Comparison of ENCODE assay signal across 8 mouse cellular contexts in the genomic region with DNA sequence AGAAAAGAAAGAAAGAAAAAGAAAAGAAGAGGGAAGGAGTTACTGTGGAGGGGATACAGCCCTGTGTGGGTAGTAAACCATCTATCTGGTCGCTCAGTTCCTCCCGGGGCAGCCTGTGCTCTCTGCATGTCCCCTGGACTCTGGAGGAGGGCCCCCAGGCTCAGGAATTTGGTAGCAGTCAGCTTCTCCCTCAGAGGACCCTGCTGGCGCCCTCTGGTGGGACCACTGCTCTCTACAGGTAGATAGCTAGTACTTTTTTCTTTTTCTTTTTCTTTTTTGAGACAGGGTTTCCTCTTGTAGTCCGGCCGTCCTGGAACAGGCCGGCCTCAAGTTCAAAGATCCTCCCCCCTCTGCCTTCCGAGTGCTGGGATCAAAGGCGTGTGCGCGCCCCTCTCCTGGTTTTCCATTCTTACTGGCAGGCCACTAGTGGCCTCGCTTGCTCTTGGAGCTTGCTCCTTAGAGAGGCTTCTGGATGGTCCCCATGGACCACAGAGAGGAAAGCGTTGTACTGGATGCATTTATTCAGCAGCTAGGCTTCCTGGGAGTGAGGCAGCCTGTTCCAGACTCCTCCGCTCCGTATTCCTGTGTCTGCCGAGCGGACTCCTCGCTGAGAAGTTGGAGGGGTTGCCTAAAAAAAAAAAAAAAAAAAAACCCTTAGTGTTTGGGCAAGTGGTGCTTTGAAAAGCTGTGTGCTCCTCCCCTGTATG. TPM values are rescaled to one million over a fixed set of nuclear protein-coding genes. Genes with fewer than 3 reads are reported as not detected.
A peak's percentile ranks its signal among the peaks of the same experiment; 100 is the strongest.
DNase-seq lines count a peak whose midpoint lies in the region; ATAC-seq and TF ChIP-seq lines count a peak whose summit lies in the region.

No protein-coding gene starts in this region.

- no peak for TF ChIP-seq POLR2A in heart, adult 2 months (IDR thresholded peaks at IDR 0.05; ENCODE audit: insufficient read depth, low read depth, low read length)

- peak; percentile 61 for ATAC-seq in granulocyte monocyte progenitor cell, adult 5-6 weeks (replicated peaks; ENCODE audit: poor library complexity, severe bottlenecking)
- ATAC-seq in erythroblast, adult 5-6 weeks (replicated peaks; ENCODE audit: low FRiP score, poor library complexity, severe bottlenecking), result no peak

- H3K79me2 ChIP-seq in heart, adult 2 months (replicated peaks; ENCODE audit: control insufficient read depth, insufficient read depth, low read length), result no peaks in the 10 kb centered on the region

- no peak for TF ChIP-seq EP300 in heart, adult 2 months (IDR thresholded peaks at IDR 0.05; ENCODE audit: insufficient read depth, low read depth, low read length)

- no peaks in the 10 kb centered on the region for H3K27me3 ChIP-seq in heart, adult 2 months (ENCODE audit: control insufficient read depth, insufficient read depth, low read length)

- no peaks in the 10 kb centered on the region for H3K4me1 ChIP-seq in heart, adult 2 months (ENCODE audit: control insufficient read depth, insufficient read depth, low read length)

- peak; percentile 23 to 42 for DNase-seq in heart, adult 2 months
- DNase-seq in heart, adult 8-10 months (ENCODE audit: low spot score), result no peak
- peak; percentile 48 for DNase-seq in urinary bladder, postnatal 14 days (ENCODE audit: low spot score)
- DNase-seq in urinary bladder, postnatal 25 days (ENCODE audit: low spot score), result no peak
- peak; percentile 69 to 75 for DNase-seq in lung, postnatal 4 days
- DNase-seq in urinary bladder, postnatal 10 days (ENCODE audit: low spot score), result no peak

- no peak overlapping the region for H3K4me3 ChIP-seq in heart, adult 2 months

- no peak overlapping the region for H3K9ac ChIP-seq in heart, adult 2 months (ENCODE audit: low read depth, low read length)

- no peak overlapping the region for H3K27ac ChIP-seq in heart, adult 2 months

- intact Hi-C loops in heart, adult 2 months (cut with DNase I), result no loop called here

- H3K36me3 ChIP-seq in heart, adult 2 months (ENCODE audit: control insufficient read depth, insufficient read depth, low read length), result no peaks in the 10 kb centered on the region

- peak; percentile 70 for TF ChIP-seq CTCF in heart, adult 2 months (IDR thresholded peaks at IDR 0.05)

- WGBS in heart, adult 2 months, result 52% methylated on average over 17 of the region's 17 CpGs

RNA-seq across cellular contexts. Expression of a gene that starts 1.1 kb away (rescaled TPM):
- 1 to 10 TPM; 5.4 to 5.5 TPM for total RNA-seq in heart, adult 2 months (2021)
- polyA plus RNA-seq in heart, adult 2 months (2012; rRNA removed), result 5.3 and 5.9 TPM in 2 replicates
- 1 to 10 TPM; 5.4 to 6.7 (median 5.6) TPM for total RNA-seq in heart, adult 8-10 months (2022)
- not detected in 2 replicates for total RNA-seq in granulocyte monocyte progenitor cell, adult 5-6 weeks (2014; fragmentation: Nextera tagmentation)
- not detected in 2 replicates for total RNA-seq in granulocyte monocyte progenitor cell, adult 5-6 weeks (2017)
- total RNA-seq in erythroblast, adult 5-6 weeks (2015; ENCODE audit: low replicate concordance), result not detected in 2 replicates
- not detected in 2 replicates for total RNA-seq in erythroblast, adult 5-6 weeks (2017; ENCODE audit: low replicate concordance)

RNA-seq across cellular contexts. Expression of a gene that starts 56.3 kb away (rescaled TPM):
- total RNA-seq in heart, adult 2 months (2021), result 10 to 100 TPM; 19.1 to 21.9 TPM
- 8.4 and 11.1 TPM in 2 replicates for polyA plus RNA-seq in heart, adult 2 months (2012; rRNA removed)
- total RNA-seq in heart, adult 8-10 months (2022), result 10 to 100 TPM; 20.8 to 25.3 (median 21.5) TPM
- total RNA-seq in granulocyte monocyte progenitor cell, adult 5-6 weeks (2014; fragmentation: Nextera tagmentation), result 109 and 131 TPM in 2 replicates
- total RNA-seq in granulocyte monocyte progenitor cell, adult 5-6 weeks (2017), result 299 and 360 TPM in 2 replicates
- total RNA-seq in erythroblast, adult 5-6 weeks (2015; ENCODE audit: low replicate concordance), result 21.1 and 25.2 TPM in 2 replicates
- total RNA-seq in erythroblast, adult 5-6 weeks (2017; ENCODE audit: low replicate concordance), result 37.4 and 48.2 TPM in 2 replicates

Comparison
In these comparisons a context has a peak if more than half of its experiments do, and no peak if none do; other contexts are left out.
1. DNase-seq: peak in heart, adult 2 months (2 of 2), urinary bladder, postnatal 14 days (single experiment) and lung, postnatal 4 days (2 of 2); none in heart, adult 8-10 months (single experiment), urinary bladder, postnatal 25 days (single experiment) and urinary bladder, postnatal 10 days (single experiment).
2. RNA of a gene that starts 1.1 kb away (total RNA-seq): 5.4 to 6.7 TPM in heart, adult 8-10 months and 5.4 to 5.5 TPM in heart, adult 2 months; not detected in granulocyte monocyte progenitor cell, adult 5-6 weeks and not detected in erythroblast, adult 5-6 weeks; every median in the first group is over 4 times any median in the second.